Mouse (Mus musculus) myocyte (in vitro differentiated cells): Measurements from ENCODE around the gene Nudt21. TPM values are rescaled to one million over a fixed set of nuclear protein-coding genes. Genes with fewer than 3 reads are reported as not detected.

Experiments
- H3K27me3 ChIP-seq: one replicate; pipeline ENCODE4 v1.6.1; 2011; ENCODE audit not compliant: control insufficient read depth, insufficient read depth, insufficient read length
- H3K36me3 ChIP-seq: one replicate; pipeline ENCODE4 v1.6.1; 2011; ENCODE audit not compliant: control insufficient read depth, insufficient read depth
- H3K4me2 ChIP-seq: one replicate; pipeline ENCODE4 v1.6.1; 2011; ENCODE audit warnings: low read depth, control low read depth
- H3K4me3 ChIP-seq: one replicate; pipeline ENCODE4 v1.5.1; 2011; ENCODE audit warnings: mild to moderate bottlenecking, control low read depth, moderate library complexity
- H3K79me2 ChIP-seq: one replicate; pipeline ENCODE4 v1.6.1; 2011; ENCODE audit not compliant: control insufficient read depth, insufficient read depth
- H3ac ChIP-seq: one replicate; pipeline ENCODE4 v1.6.1; 2011; ENCODE audit not compliant: control insufficient read depth, insufficient read length
- CEBPB ChIP-seq: IDR thresholded peaks from 2 replicates; pipeline ENCODE4 v1.6.1; 2011; ENCODE audit warnings: mild to moderate bottlenecking, moderate library complexity; ENCODE audit not compliant: poor library complexity, insufficient read depth, severe bottlenecking
- E2F4 ChIP-seq: IDR thresholded peaks from one replicate; pipeline ENCODE4 v1.6.1; 2011; ENCODE audit warnings: mild to moderate bottlenecking, control low read depth, moderate library complexity; ENCODE audit not compliant: insufficient read depth
- MAX ChIP-seq: IDR thresholded peaks from one replicate; pipeline ENCODE4 v1.6.1; 2011; ENCODE audit warnings: low read depth, mild to moderate bottlenecking, control low read depth
- MYOD1 ChIP-seq, 3 experiments: IDR thresholded peaks; one replicate each; pipeline ENCODE4 v1.6.1; 2011; ENCODE audit warnings: control low read depth in 2 of 3, low read depth in 2 of 3, mild to moderate bottlenecking in 2 of 3, moderate library complexity in 1 of 3; ENCODE audit not compliant: insufficient read length in 2 of 3, control insufficient read depth in 1 of 3
- MYOG ChIP-seq, 3 experiments: IDR thresholded peaks; one replicate each; pipeline ENCODE4 v1.6.1; 2011; ENCODE audit warnings: control low read depth in 2 of 3, low read depth in 2 of 3, mild to moderate bottlenecking in 2 of 3; ENCODE audit not compliant: insufficient read length in 2 of 3, control insufficient read depth in 1 of 3, insufficient read depth in 1 of 3
- POLR2A ChIP-seq: IDR thresholded peaks from one replicate; pipeline ENCODE4 v1.6.1; 2011; ENCODE audit warnings: low read depth, mild to moderate bottlenecking, control low read depth, moderate library complexity; ENCODE audit not compliant: insufficient read length
- POLR2AphosphoS2 ChIP-seq: IDR thresholded peaks from one replicate; pipeline ENCODE4 v1.6.1; 2011; ENCODE audit warnings: low read depth, control low read depth; ENCODE audit not compliant: insufficient read length
- REST ChIP-seq: IDR thresholded peaks from one replicate; pipeline ENCODE4 v1.6.1; 2011; ENCODE audit warnings: mild to moderate bottlenecking, control low read depth, moderate library complexity; ENCODE audit not compliant: insufficient read depth, insufficient read length
- SRF ChIP-seq: IDR thresholded peaks from one replicate; pipeline ENCODE4 v1.6.1; 2011; ENCODE audit warnings: low read depth; ENCODE audit not compliant: control insufficient read depth, insufficient read length
- TCF12 ChIP-seq: IDR thresholded peaks from one replicate; pipeline ENCODE4 v1.6.1; 2011; ENCODE audit warnings: mild to moderate bottlenecking, control low read depth; ENCODE audit not compliant: poor library complexity, insufficient read depth, severe bottlenecking
- TCF3 ChIP-seq: IDR thresholded peaks from one replicate; pipeline ENCODE4 v1.6.1; 2011; ENCODE audit warnings: low read depth, control low read depth; ENCODE audit not compliant: insufficient read length
- USF1 ChIP-seq: IDR thresholded peaks from one replicate; pipeline ENCODE4 v1.6.1; 2011; ENCODE audit warnings: low read depth, mild to moderate bottlenecking, control low read depth, moderate library complexity
- polyA plus RNA-seq: library from polyadenylated mRNA; unstranded; fragments of >200 nt; fragmentation: generic; extraction: Trizol; gene quantifications from one replicate; pipeline ENCODE4 v1.2.1, GENCODE M21; 2012; ENCODE audit warnings: missing spikeins

Gene Nudt21
- polyA plus RNA-seq, 1 experiment, result 88.6 TPM

DNA sequence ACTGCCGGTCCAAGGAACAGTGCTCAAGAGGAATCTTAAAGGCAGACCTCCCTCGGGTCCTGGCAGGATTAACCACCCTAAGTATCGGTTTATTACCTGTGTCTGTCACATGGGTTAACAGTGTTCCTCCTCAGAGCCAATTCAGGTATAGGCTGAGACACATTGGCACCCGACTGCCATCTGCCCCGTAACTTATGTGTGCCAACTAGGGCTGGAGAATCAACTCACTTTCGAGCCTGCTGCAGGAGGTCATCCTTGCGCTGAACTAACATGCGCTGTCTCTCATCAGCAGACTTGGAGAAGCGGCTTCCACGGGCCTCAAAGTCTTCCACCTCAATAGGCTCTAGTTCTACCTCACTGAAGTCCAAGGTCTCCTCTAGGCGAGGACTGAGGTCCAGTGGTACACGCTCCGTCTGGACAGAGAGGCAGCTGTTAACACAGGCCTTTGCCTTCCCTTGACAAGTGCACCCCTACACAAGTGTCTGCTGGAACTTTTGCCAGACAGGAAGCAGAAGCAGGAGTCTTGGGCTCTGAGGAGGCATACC, 62.9 kb downstream of the Nudt21 start:
- Histone ChIP-seq H3K36me3 (peaks cover 46% of the 10 kb centered on the region), H3ac (no peak overlapping the region), H3K4me3 (no peak overlapping the region), H3K27me3 (no peaks in the 10 kb centered on the region), H3K4me2 (no peak overlapping the region), H3K79me2 (no peaks in the 10 kb centered on the region)
- no peak for TF ChIP-seq E2F4

DNA sequence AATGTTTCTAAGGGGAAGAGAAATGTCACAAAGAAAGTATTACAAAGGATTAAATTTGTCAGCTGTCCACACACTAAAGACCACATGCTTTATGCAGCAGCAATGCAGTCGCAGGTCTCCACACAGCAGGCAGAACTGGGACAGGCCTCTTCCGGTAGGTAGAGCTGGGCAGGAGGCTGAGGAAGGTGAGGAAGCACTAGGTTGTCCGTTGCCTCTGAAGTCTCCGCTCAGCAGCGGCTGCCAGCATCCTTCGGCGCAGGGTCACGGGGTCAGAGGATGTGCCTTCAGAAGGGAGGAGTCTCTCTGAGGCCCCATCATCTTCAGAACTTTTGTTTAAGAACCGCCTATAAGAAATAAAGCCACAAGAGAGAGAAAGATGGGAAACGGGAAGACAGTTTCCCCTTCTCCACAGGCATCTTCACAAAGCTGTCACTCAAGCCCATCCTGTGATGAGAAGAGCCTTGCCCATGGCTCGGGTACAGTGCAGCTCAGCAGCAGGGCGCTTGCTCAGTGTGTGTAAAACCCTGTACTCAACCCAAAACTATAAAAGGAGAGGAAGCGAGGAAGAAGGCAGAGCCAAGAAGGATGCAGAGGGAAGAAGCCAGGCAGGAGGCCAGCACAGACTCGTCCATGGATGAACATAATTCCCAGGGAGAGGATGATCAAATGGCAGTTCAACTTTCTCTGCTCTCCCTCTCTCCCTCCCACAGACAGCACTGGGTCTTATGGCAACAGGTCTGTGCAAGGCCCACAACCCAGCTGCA, 63.7 kb downstream of the Nudt21 start:
- Histone ChIP-seq H3K27me3 (no peaks in the 10 kb centered on the region), H3K36me3 (peaks cover 38% of the 10 kb centered on the region), H3K4me2 (no peak overlapping the region), H3K4me3 (no peak overlapping the region), H3K79me2 (no peaks in the 10 kb centered on the region), H3ac (no peak overlapping the region)
- TF ChIP-seq POLR2AphosphoS2, result no peak
- TF ChIP-seq REST, result no peak
- no peak for TF ChIP-seq TCF3
- no peak for TF ChIP-seq CEBPB
- no peak for TF ChIP-seq MYOD1 (IDR thresholded peaks at IDR 0.05; ENCODE audit: control insufficient read depth in 1 of 3, insufficient read length in 2 of 3, low read depth in 2 of 3)
- no peak for TF ChIP-seq POLR2A
- no peak for TF ChIP-seq TCF12
- no peak for TF ChIP-seq MAX
- TF ChIP-seq SRF, result no peak
- TF ChIP-seq USF1, result no peak
- TF ChIP-seq MYOG (IDR thresholded peaks at IDR 0.05; ENCODE audit: control insufficient read depth in 1 of 3, insufficient read depth in 1 of 3, insufficient read length in 2 of 3, low read depth in 2 of 3), result no peak
- no peak for TF ChIP-seq E2F4

DNA sequence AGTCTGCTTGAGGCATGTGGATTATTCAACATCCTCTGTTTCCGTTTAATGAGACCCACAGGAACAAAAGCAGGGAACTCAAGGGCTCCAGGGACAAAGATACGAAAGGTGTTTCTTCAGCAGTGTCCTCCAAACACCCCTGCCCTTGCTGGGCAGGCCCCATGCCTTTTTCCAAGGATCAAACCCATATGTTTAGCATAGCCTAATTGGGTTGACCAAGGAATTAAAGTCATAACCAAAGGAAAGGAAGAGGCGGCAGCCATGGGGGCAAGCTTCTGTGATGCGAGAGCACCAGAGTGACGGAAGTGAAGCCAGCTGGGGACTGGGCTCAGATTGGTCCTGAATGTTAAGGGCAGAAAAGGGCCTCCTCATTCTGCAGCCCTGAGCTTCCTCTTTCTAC, 64.6 kb downstream of the Nudt21 start:
- Histone ChIP-seq H3K27me3 (no peaks in the 10 kb centered on the region), H3K79me2 (no peaks in the 10 kb centered on the region), H3K36me3 (peaks cover 33% of the 10 kb centered on the region), H3K4me2 (no peak overlapping the region), H3ac (no peak overlapping the region), H3K4me3 (no peak overlapping the region)
- TF ChIP-seq POLR2AphosphoS2, result no peak
- no peak for TF ChIP-seq MYOD1 (IDR thresholded peaks at IDR 0.05; ENCODE audit: control insufficient read depth in 1 of 3, insufficient read length in 2 of 3, low read depth in 2 of 3)
- no peak for TF ChIP-seq USF1
- no peak for TF ChIP-seq TCF12
- TF ChIP-seq MAX, result no peak

DNA sequence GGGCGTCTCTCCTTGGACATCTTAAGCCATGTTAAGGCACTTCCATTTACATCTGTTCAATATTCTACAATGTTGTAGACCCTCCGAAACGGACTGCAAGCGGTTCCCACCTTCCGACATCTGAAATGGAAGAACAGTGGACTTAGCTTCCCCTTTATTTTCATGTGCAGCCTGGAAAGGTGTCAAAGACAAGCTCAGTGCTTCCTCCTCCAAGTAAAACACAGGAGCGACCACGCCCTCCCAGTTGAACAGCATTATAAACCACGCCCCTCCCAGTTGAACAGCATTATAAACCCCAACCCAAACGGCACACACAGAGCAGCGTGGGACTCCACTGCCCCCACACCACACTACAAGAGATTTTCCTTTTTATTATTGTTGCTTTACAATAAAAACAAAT, 65.4 kb downstream of the Nudt21 start:
- H3K4me3 ChIP-seq, result no peak overlapping the region
- H3K4me2 ChIP-seq, result no peak overlapping the region
- peaks cover 33% of the 10 kb centered on the region for H3K36me3 ChIP-seq
- TF ChIP-seq USF1 (no peak), MYOD1 (IDR thresholded peaks at IDR 0.05; ENCODE audit: control insufficient read depth in 1 of 3, insufficient read length in 2 of 3, low read depth in 2 of 3) (no peak), SRF (no peak), TCF3 (no peak), CEBPB (no peak)
- H3K27me3 ChIP-seq, result no peaks in the 10 kb centered on the region
- no peak overlapping the region for H3ac ChIP-seq
- H3K79me2 ChIP-seq, result no peaks in the 10 kb centered on the region

DNA sequence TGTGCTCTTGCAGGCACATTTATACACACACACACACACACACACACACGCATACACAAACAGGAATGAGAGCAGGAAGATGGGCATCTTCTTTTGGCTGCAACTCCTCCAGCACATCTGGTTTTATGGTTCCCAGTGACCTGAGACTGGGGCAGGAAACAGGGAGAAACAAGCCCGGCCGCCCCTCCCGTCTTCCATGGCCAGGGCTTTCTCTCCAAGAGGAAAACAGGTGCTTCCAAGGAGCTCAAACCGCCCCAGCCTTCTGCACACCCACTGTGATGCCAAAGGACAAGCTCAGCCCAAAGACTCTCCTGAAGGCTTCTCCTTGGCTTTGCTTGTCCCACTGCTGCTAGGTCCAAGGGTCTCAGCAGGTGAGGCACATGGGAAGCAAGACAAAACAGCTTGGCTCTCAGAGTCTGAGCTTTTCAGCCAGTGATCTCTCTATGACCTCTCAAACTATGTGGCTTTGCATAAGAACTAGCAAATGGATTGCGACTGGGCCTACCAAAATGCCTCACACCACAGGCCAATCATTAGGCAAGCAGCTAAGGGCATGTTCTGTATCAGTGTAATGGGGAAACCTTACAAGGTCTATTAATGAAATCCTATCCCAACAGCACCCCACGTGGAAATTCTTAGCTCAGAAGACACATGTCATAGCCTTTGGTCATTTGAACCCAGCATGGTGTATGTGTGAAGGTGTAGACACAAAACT, 67.0 kb downstream of the Nudt21 start:
- no peaks in the 10 kb centered on the region for H3K79me2 ChIP-seq
- no peaks in the 10 kb centered on the region for H3K27me3 ChIP-seq
- TF ChIP-seq POLR2AphosphoS2 (no peak), MAX (no peak), CEBPB (no peak), TCF3 (no peak)
- no peak overlapping the region for H3ac ChIP-seq
- H3K4me3 ChIP-seq, result no peak overlapping the region
- H3K4me2 ChIP-seq, result no peak overlapping the region
- peaks cover 16% of the 10 kb centered on the region for H3K36me3 ChIP-seq
